Mouse (Mus musculus) MEL (cell line): ENCODE data around the gene Lyg2. TPM values are rescaled to one million over a fixed set of nuclear protein-coding genes. Genes with fewer than 3 reads are reported as not detected.

Source experiments
- DNase-seq: peaks from one replicate; pipeline ENCODE4 v3.0.0; 2011; ENCODE audit warnings: low read depth, low spot score
- H3K27ac ChIP-seq: 2 replicates; pipeline ENCODE4 v1.5.1; 2012; ENCODE audit warnings: low read depth, mild to moderate bottlenecking, control low read depth, low read length, moderate library complexity; ENCODE audit not compliant: control insufficient read depth
- H3K27me3 ChIP-seq, 2 experiments: fragments of 150-350 bp in 1 of 2; sonication (generic) in 1 of 2; 2 replicates each; pipeline ENCODE4 v1.6.1; 2012; ENCODE audit warnings: low read length in 2 of 2, mild to moderate bottlenecking in 2 of 2, improper control_type of control experiment in 1 of 2, moderate library complexity in 1 of 2; ENCODE audit not compliant: insufficient read depth in 2 of 2, control insufficient read depth in 1 of 2
- H3K36me3 ChIP-seq, 2 experiments: 2 replicates each; pipeline ENCODE4 v1.6.1; 2012 to 2014; ENCODE audit warnings: low read length in 2 of 2, improper control_type of control experiment in 1 of 2, inconsistent platforms in 1 of 2, mild to moderate bottlenecking in 1 of 2; ENCODE audit not compliant: insufficient read depth in 2 of 2, control insufficient read depth in 1 of 2
- H3K4me1 ChIP-seq, 2 experiments: fragments of 150-350 bp in 1 of 2; sonication (generic) in 1 of 2; 2 replicates each; pipeline ENCODE4 v1.6.1; 2012; ENCODE audit warnings: low read length in 2 of 2, improper control_type of control experiment in 1 of 2, mild to moderate bottlenecking in 1 of 2; ENCODE audit not compliant: insufficient read depth in 2 of 2, control insufficient read depth in 1 of 2
- H3K4me3 ChIP-seq, 2 experiments: fragments of 150-350 bp in 1 of 2; sonication (generic) in 1 of 2; 2 replicates each; pipeline ENCODE4 v1.5.1; 2012; ENCODE audit warnings: low read depth in 2 of 2, low read length in 2 of 2, mild to moderate bottlenecking in 2 of 2, moderate library complexity in 2 of 2, control low read depth in 1 of 2, improper control_type of control experiment in 1 of 2; ENCODE audit not compliant: control insufficient read depth in 1 of 2, insufficient read depth in 1 of 2
- H3K79me2 ChIP-seq: 2 replicates; pipeline ENCODE4 v1.6.1; 2012; ENCODE audit warnings: mild to moderate bottlenecking, low read length, moderate library complexity; ENCODE audit not compliant: control insufficient read depth, poor library complexity, insufficient read depth
- H3K9ac ChIP-seq: 2 replicates; pipeline ENCODE4 v1.6.1; 2012; ENCODE audit warnings: low read depth, mild to moderate bottlenecking, control low read depth, low read length, moderate library complexity; ENCODE audit not compliant: control insufficient read depth, poor library complexity, severe bottlenecking
- H3K9me3 ChIP-seq: fragments of 150-350 bp; sonication (generic); replicated peaks from 2 replicates; pipeline ENCODE4 v1.6.1; 2012; ENCODE audit warnings: mild to moderate bottlenecking, low read length, improper control_type of control experiment, moderate library complexity; ENCODE audit not compliant: insufficient read depth
- BHLHE40 ChIP-seq: IDR thresholded peaks from 2 replicates; pipeline ENCODE4 v1.6.1; 2012; ENCODE audit warnings: low read depth, mild to moderate bottlenecking, inconsistent platforms, low read length, improper control_type of control experiment, borderline replicate concordance
- GABPA ChIP-seq: IDR thresholded peaks from 2 replicates; pipeline ENCODE4 v1.6.1; 2012; ENCODE audit warnings: low read depth, mild to moderate bottlenecking, inconsistent platforms, low read length, improper control_type of control experiment, moderate library complexity
- HCFC1 ChIP-seq: IDR thresholded peaks from 2 replicates; pipeline ENCODE4 v1.6.1; 2012; ENCODE audit warnings: low read depth, mild to moderate bottlenecking, inconsistent platforms, low read length, improper control_type of control experiment, moderate library complexity
- JUND ChIP-seq: IDR thresholded peaks from 2 replicates; pipeline ENCODE4 v1.6.1; 2011; ENCODE audit warnings: low read depth, mild to moderate bottlenecking, improper control_type of control experiment, low read length
- KAT2A ChIP-seq: conservative IDR thresholded peaks from 2 replicates; pipeline ENCODE4 v1.6.1; 2012; ENCODE audit warnings: low read depth, low read length, improper control_type of control experiment, inconsistent platforms
- MEF2A ChIP-seq: IDR thresholded peaks from 2 replicates; pipeline ENCODE4 v1.6.1; 2014; ENCODE audit warnings: low read depth, mild to moderate bottlenecking, inconsistent platforms, low read length, improper control_type of control experiment; ENCODE audit not compliant: poor library complexity, insufficient replicate concordance, severe bottlenecking; ENCODE audit errors: extremely low read depth
- MYC ChIP-seq: IDR thresholded peaks from 2 replicates; pipeline ENCODE4 v1.6.1; 2011; ENCODE audit warnings: low read depth, mild to moderate bottlenecking, low read length, improper control_type of control experiment, moderate library complexity
- NELFE ChIP-seq: IDR thresholded peaks from 2 replicates; pipeline ENCODE4 v1.6.1; 2011; ENCODE audit warnings: low read depth, low read length, improper control_type of control experiment
- POLR2A ChIP-seq, 2 experiments: IDR thresholded peaks; 2 replicates each; pipeline ENCODE4 v1.6.1; 2011 to 2012; ENCODE audit warnings: low read length in 2 of 2, mild to moderate bottlenecking in 2 of 2, control low read depth in 1 of 2, improper control_type of control experiment in 1 of 2, low read depth in 1 of 2, moderate library complexity in 1 of 2; ENCODE audit not compliant: control insufficient read depth in 1 of 2, insufficient read depth in 1 of 2, poor library complexity in 1 of 2
- POLR2AphosphoS2 ChIP-seq: IDR thresholded peaks from 2 replicates; pipeline ENCODE4 v1.6.1; 2011; ENCODE audit warnings: low read length, improper control_type of control experiment
- RAD21 ChIP-seq: IDR thresholded peaks from 2 replicates; pipeline ENCODE4 v1.6.1; 2011; ENCODE audit warnings: mild to moderate bottlenecking, low read depth, low read length, improper control_type of control experiment
- SIN3A ChIP-seq: IDR thresholded peaks from 2 replicates; pipeline ENCODE4 v1.6.1; 2012; ENCODE audit warnings: low read length, improper control_type of control experiment, inconsistent platforms
- TAL1 ChIP-seq: IDR thresholded peaks from 2 replicates; pipeline ENCODE4 v1.6.1; 2012; ENCODE audit warnings: mild to moderate bottlenecking, inconsistent platforms, low read length, moderate library complexity, mixed read lengths
- TBP ChIP-seq: IDR thresholded peaks from 2 replicates; pipeline ENCODE4 v1.8.0; 2011; ENCODE audit warnings: low read depth, low read length, improper control_type of control experiment
- UBTF ChIP-seq: IDR thresholded peaks from 2 replicates; pipeline ENCODE4 v1.6.1; 2012; ENCODE audit warnings: low read depth, mild to moderate bottlenecking, inconsistent platforms, low read length, improper control_type of control experiment, moderate library complexity, borderline replicate concordance; ENCODE audit not compliant: insufficient read depth
- USF2 ChIP-seq, 2 experiments: IDR thresholded peaks; 2 replicates each; pipeline ENCODE4 v1.6.1; 2011 to 2012; ENCODE audit warnings: improper control_type of control experiment in 2 of 2, low read length in 2 of 2, borderline replicate concordance in 1 of 2, inconsistent platforms in 1 of 2, low read depth in 1 of 2, mild to moderate bottlenecking in 1 of 2; ENCODE audit not compliant: insufficient read depth in 1 of 2
- ZC3H11A ChIP-seq: IDR thresholded peaks from 2 replicates; pipeline ENCODE4 v1.6.1; 2012; ENCODE audit warnings: low read depth, mild to moderate bottlenecking, inconsistent platforms, low read length, improper control_type of control experiment
- ZMIZ1 ChIP-seq: IDR thresholded peaks from 2 replicates; pipeline ENCODE4 v1.6.1; 2012; ENCODE audit warnings: low read depth, mild to moderate bottlenecking, inconsistent platforms, low read length, improper control_type of control experiment, moderate library complexity
- polyA plus RNA-seq, 2 experiments: library from polyadenylated mRNA; stranded (reverse) in 1 of 2; unstranded in 1 of 2; fragments of >175 nt in 1 of 2; fragments of >200 nt in 1 of 2; gene quantifications; 2 replicates each; pipeline versions ENCODE4 v1.2.1 to v1.2.4; 2012; ENCODE audit warnings: low replicate concordance in 2 of 2, low read depth in 1 of 2; ENCODE audit not compliant: insufficient read length in 2 of 2, insufficient read depth in 1 of 2, missing spikeins in 1 of 2
- total RNA-seq: library from RNA; depleted of rRNA; stranded (reverse); fragments of 300-350 nt; gene quantifications from 2 replicates; pipeline ENCODE4 v1.2.3, GENCODE M21; 2012; rRNA removed

The Lyg2 gene
- total RNA-seq (not detected in 2 replicates), polyA plus RNA-seq (not detected)

- H3K9me3 ChIP-seq = no peaks in the 10 kb centered on the region
- no peaks in the 10 kb centered on the region for H3K79me2 ChIP-seq
- no peaks in the 10 kb centered on the region for H3K4me1 ChIP-seq
- DNase-seq = no peak
- peaks cover 14 to 15% of the 10 kb centered on the region in 2 experiments for H3K27me3 ChIP-seq
- no peaks in the 10 kb centered on the region for H3K36me3 ChIP-seq
- no peak within 1 kb of the TSS for H3K9ac ChIP-seq
- TF ChIP-seq SIN3A (no peak), NELFE (no peak), ZMIZ1 (no peak), RAD21 (no peak), UBTF (no peak), USF2 (IDR thresholded peaks at IDR 0.05; ENCODE audit: borderline replicate concordance in 1 of 2, insufficient read depth in 1 of 2, low read depth in 1 of 2, low read length in 2 of 2) (no peak), ZC3H11A (no peak), KAT2A (no peak), MYC (no peak), TBP (no peak), TAL1 (no peak)
- H3K4me3 ChIP-seq = no peak within 1 kb of the TSS
- no peak within 1 kb of the TSS for H3K27ac ChIP-seq
Measured at GRCm38 (mm10) chr1:37916393-37916792, at the start of gene Lyg2. Gene Lyg2 (minus strand): TSS chr1:37916493.

DNA sequence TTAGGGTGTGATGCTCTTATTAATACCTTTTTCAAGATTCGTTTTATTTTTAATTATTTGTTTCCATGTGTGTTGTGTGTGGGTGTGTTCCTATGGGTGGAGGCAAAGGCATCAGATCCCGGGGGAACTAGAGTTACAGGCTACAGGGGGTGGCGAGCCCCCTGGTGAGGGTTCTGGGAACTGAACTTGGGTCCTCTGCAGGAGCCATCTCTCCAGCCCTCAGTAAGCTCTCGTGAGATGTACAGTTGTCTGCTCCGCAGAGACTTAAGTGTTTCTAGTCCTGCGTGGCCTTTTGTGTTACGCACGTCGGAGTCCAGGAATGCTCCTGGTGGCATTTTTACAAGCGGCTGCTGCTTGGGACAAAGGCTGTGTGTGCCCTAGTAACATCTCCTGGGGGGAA is 49.3 kb upstream of the Lyg2 start:
- no peaks in the 10 kb centered on the region for H3K4me1 ChIP-seq
- no peak overlapping the region for H3K9ac ChIP-seq
- no peak overlapping the region for H3K27ac ChIP-seq
- H3K4me3 ChIP-seq = no peak overlapping the region
- peaks cover 2% of the 10 kb centered on the region in 2 experiments; a peak in 3 of 4 replicates for H3K27me3 ChIP-seq
- H3K9me3 ChIP-seq = no peaks in the 10 kb centered on the region
- DNase-seq = no peak
- H3K79me2 ChIP-seq = no peaks in the 10 kb centered on the region
- H3K36me3 ChIP-seq = no peaks in the 10 kb centered on the region
- TF ChIP-seq TBP = no peak

DNA sequence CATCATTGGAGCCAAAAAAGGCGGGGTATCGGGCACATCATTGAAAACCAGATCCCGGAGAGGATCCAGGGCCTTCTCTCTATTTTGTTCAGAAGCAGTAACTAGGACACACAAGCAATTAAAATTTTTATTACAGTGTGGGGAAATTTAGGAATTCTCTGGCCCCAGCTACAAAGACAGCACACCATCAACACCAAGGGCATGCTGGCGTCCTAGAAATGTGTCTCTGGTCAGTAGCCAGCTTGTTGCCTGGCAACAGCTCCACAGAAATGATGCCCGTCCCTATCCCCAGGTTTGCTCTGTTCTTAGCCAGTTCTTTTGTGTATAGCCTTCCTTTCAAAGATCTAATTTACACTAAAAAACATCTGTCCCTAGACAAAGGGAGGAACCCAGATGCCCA is 43.2 kb upstream of the Lyg2 start:
- H3K27ac ChIP-seq = no peak overlapping the region
- no peaks in the 10 kb centered on the region for H3K9me3 ChIP-seq
- H3K4me3 ChIP-seq = no peak overlapping the region
- H3K4me1 ChIP-seq = no peaks in the 10 kb centered on the region
- no peak for DNase-seq
- peaks cover 9 to 13% of the 10 kb centered on the region in 2 experiments for H3K27me3 ChIP-seq
- TF ChIP-seq JUND (no peak), MYC (no peak), RAD21 (no peak), BHLHE40 (no peak), TBP (no peak), POLR2AphosphoS2 (no peak), POLR2A (IDR thresholded peaks at IDR 0.05; ENCODE audit: control insufficient read depth in 1 of 2, insufficient read depth in 1 of 2, low read depth in 1 of 2, low read length in 2 of 2, poor library complexity in 1 of 2) (no peak), HCFC1 (no peak), GABPA (no peak), SIN3A (no peak), MEF2A (no peak)
- TF ChIP-seq, all 39 proteins: peak for 0
- Histone ChIP-seq H3K9ac (no peak overlapping the region), H3K79me2 (no peaks in the 10 kb centered on the region), H3K36me3 (no peaks in the 10 kb centered on the region)
